Mouse (Mus musculus): ENCODE data around the gene Ranbp10.

GRCm38 (mm10) chr8:105854303-105854702, 27.2 kb upstream of the Ranbp10 start:
- TF ChIP-seq POLR2A (IDR thresholded peaks at IDR 0.05; ENCODE audit: borderline replicate concordance, extremely low read depth, low read depth, low read length): no peak
- 0 out of 2 replicates have a peak, but pooled peaks have one; percentile 11 for TF ChIP-seq CTCF (IDR thresholded peaks at IDR 0.05; ENCODE audit: insufficient read depth, low read length)

Data from lung, adult 2 months (tissue).